Mouse (Mus musculus) erythroblast, embryonic 14.5 days (primary cell): Measurements from ENCODE around the gene Wars.

ENCODE experiments used
- GATA1 ChIP-seq: IDR thresholded peaks from 2 replicates; pipeline ENCODE4 v1.6.1; 2012; ENCODE audit warnings: low read length, inconsistent platforms, mixed read lengths
- TAL1 ChIP-seq: IDR thresholded peaks from 3 replicates; pipeline ENCODE4 v1.6.1; 2012; ENCODE audit warnings: low read length, inconsistent platforms, mixed read lengths

- TF ChIP-seq GATA1 (no peak), TAL1 (no peak)
Observed at GRCm38 (mm10) chr12:108912442-108912841, 18.5 kb upstream of the Wars start.
